Mouse (Mus musculus) layer of hippocampus, postnatal 14 days (tissue): Measurements from ENCODE around the gene Gucy2f. TPM values are rescaled to one million over a fixed set of nuclear protein-coding genes. Genes with fewer than 3 reads are reported as not detected.

Experiments used
- total RNA-seq, 2 experiments: library from RNA; stranded (reverse); gene quantifications; 2 replicates each; pipeline ENCODE4 v1.2.3; 2021

The Gucy2f gene
- total RNA-seq, 2 experiments from 2014 or later = 0.81 to 0.88 TPM

Other genes with a start within 250 kb of the Gucy2f start
- 10 to 100 TPM; 21.2 to 25.6 TPM for gene Nxt2, start 29.8 kb upstream of the Gucy2f start, total RNA-seq
- 10 to 100 TPM; 17.3 to 18.4 TPM for gene Kcne1l, start 109.4 kb upstream of the Gucy2f start, total RNA-seq
- 10 to 100 TPM; 67.5 to 72.3 TPM for gene Acsl4, start 193.6 kb upstream of the Gucy2f start, total RNA-seq